Mouse (Mus musculus) embryo, embryonic 11.5 days (tissue): Measurements from ENCODE around the gene Csmd2.
"Not testable (repeated sequence)": the region's sequence is repeated elsewhere in the genome, so short reads cannot be mapped to it uniquely, and the experiment has no call there.

Experiments
- DNase-seq: peaks from one replicate; pipeline ENCODE4 v3.0.0-alpha.2; 2012; ENCODE audit warnings: low read depth, low spot score

The Csmd2 gene

DNA sequence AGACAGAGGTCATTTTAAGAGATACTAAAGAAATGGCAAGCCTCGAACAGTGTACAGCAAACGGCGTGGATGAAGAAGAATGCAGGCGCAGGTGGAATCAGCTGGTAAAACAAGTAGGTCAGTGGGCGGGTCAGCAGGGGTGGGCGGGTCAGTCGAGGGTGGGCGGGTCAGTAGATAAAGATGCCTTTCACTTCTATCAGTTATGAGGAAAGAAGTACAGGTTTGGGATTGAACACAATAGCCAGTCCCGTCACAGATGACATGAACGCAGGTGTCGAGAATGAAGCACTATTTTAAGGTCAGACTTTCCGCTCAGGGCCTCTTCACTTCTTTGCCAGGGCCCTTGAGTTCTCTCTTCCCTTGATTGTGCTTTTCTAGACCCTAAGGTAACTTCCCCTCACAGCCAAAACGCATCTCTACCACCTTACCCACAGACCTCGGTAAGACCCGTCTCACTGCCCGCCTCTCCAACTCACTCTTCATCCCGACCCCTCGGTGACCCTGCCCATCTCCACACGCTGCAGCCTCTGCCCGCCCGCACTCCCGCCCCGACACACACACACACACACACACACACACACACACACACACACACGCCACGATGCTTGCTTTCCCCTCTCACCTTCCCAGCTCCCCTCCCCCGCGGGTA lies 621.7 kb downstream of the Csmd2 start:
- DNase-seq = no peak

DNA sequence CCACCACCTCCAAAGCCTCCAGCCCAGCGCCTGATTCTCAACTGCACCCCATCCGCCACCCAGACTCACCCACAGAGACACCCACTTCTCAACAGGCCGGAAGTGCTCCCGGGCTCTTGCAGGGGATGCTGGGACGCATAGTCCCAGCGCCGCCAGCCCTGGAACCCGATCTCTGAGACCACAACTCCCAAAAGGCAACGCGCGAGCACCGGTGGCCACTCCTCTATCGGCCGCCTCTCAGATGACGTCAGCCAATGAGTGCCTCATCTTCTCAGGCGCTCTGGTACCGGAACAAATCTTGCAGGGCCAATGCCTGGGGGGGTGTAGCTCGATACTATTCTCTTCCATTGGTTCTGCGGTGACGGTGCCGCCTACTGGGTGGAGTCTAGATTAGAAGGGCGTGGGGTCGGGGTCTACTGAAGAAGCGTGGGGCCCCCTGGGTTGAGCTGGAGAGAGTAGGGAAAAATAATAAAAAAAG lies 622.3 kb downstream of the Csmd2 start, which contains the start of gene Zscan20:
Gene Zscan20, minus strand, starts transcription at position 174 of the 478 bp plus-strand sequence.
- peak; percentile 95 for DNase-seq

DNA sequence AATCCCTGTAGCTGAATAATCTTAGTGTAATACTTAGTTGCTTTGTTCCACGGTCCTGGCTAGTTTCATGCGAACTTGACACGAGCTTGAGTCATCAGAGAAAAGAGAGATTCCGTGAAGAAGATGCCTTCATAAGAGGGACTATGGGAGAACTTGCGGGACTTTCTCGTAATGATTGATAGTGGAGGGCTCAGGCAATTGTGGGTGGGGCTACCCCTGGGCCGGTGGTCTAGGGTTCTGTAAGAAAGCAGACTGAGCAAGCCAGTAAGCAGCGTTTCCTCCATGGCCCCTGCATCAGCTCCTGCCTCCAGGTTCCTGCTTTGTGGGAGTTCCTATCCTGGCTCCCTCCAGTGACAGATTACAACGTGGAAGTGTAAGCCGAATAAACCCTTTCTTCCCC lies 623.0 kb downstream of the Csmd2 start:
- no peak for DNase-seq

DNA sequence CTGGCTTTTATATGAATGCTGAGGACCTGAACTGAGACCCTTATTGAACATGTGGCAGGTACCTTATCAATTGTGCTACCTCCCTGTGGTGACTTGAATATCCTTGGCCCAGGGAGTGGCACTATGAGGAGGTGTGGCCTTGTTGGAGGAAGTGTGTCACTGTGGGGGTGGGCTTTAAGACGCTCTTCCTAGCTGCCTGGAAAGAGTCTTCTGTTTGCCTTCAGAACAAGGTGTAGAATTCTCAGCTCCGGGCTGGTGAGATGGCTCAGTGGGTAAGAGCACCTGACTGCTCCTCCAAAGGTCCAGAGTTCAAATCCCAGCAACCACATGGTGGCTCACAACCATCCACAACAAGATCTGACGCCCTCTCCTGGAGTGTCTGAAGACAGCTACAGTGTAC lies 624.1 kb downstream of the Csmd2 start:
- DNase-seq = not testable (repeated sequence)

DNA sequence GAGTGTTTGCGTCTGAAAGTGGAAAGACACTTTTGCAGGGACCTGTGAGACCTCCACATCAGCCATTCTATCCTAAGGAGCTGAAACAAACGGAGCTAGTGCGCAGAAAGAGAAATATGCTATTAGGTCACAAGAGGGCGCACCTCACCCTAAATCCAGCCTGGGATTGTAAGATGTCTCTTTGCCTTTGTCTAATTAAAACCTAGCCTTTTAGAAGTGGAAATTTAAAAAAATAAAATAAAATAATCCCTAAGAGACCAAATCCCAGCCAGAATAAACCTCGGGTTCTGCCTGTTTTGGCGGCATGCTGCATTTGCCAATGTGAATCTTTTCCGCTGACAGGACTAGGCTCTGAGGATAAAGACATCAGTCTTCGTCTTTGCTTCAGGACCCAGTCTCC lies 625.7 kb downstream of the Csmd2 start:
- DNase-seq = peak; percentile 69

DNA sequence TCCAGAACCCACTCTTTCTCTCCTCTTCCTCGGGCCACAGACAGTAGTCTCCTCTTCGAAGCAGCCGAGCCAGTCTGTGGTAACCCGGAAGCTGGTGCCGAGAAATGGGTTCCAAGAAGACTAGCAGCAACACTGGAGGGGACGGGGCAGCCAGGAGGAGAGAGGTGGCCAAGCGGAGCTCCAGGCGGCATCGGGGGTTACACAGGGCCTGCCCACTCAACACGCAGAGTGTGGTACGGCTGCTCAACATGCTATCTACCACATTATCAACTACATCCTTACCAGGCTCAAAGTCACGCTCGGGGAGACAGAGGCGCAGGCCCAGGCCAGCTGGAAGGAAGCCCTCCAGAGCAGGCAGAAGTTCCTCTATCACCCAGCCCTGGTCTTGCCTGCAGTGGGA lies 628.1 kb downstream of the Csmd2 start:
- DNase-seq = no peak
